21 mouse cellular contexts compared by ENCODE assay signal in genomic region chr10:25280141-25280540, GRCm38 (mm10). TPM values are rescaled to one million over a fixed set of nuclear protein-coding genes. Genes with fewer than 3 reads are reported as not detected.
DNase-seq lines count a peak whose midpoint lies in the region; ATAC-seq and TF ChIP-seq lines count a peak whose summit lies in the region.
"Had no signal": no experiment of that assay in that cellular context is flagged by ENCODE, and none has a peak within 500 bp of the region (broad histone marks: within the 10 kb centered on the region; RNA-seq: fewer than 3 reads in every experiment).

No protein-coding gene starts in this region.

- no peak overlapping the region for H3K9ac ChIP-seq in neural tube, embryonic 15.5 days (replicated peaks)
- H3K9ac ChIP-seq: embryonic facial prominence, embryonic 12.5 days; forebrain, embryonic 13.5 days; limb, embryonic 12.5 days; liver, embryonic 12.5 days had no signal

- no peak for ATAC-seq in neural tube, embryonic 15.5 days (ENCODE audit: low FRiP score)
- ATAC-seq: forebrain, embryonic 13.5 days; inflammation-experienced regulatory T-cells, adult 6 months; liver, embryonic 12.5 days had no signal

- no peaks in the 10 kb centered on the region for H3K4me1 ChIP-seq in neural tube, embryonic 15.5 days
- H3K4me1 ChIP-seq: embryonic facial prominence, embryonic 12.5 days; limb, embryonic 12.5 days had no signal

- peak overlapping the region; percentile 82 for H3K27ac ChIP-seq in layer of hippocampus, adult 2 months
- H3K27ac ChIP-seq in neural tube, embryonic 15.5 days (replicated peaks), result peak overlapping the region; percentile 64
- H3K27ac ChIP-seq: embryonic facial prominence, embryonic 12.5 days; forebrain, embryonic 13.5 days; limb, embryonic 12.5 days; liver, embryonic 12.5 days had no signal

- 67% methylated on average over 5 of the region's 5 CpGs for WGBS in neural tube, embryonic 15.5 days

- H3K36me3 ChIP-seq in neural tube, embryonic 15.5 days, result no peaks in the 10 kb centered on the region
- H3K36me3 ChIP-seq: embryonic facial prominence, embryonic 12.5 days had no signal

- H3K27me3 ChIP-seq in neural tube, embryonic 15.5 days (replicated peaks), result no peaks in the 10 kb centered on the region
- H3K27me3 ChIP-seq: embryonic facial prominence, embryonic 12.5 days; forebrain, embryonic 13.5 days; limb, embryonic 12.5 days; liver, embryonic 12.5 days had no signal

- no peak overlapping the region for H3K4me2 ChIP-seq in neural tube, embryonic 15.5 days
- H3K4me2 ChIP-seq: embryonic facial prominence, embryonic 12.5 days; forebrain, embryonic 13.5 days; limb, embryonic 12.5 days; liver, embryonic 12.5 days; midbrain, embryonic 11.5 days had no signal

- no peak overlapping the region for H3K4me3 ChIP-seq in layer of hippocampus, adult 2 months
- no peak overlapping the region for H3K4me3 ChIP-seq in neural tube, embryonic 15.5 days (replicated peaks)
- H3K4me3 ChIP-seq: embryonic facial prominence, embryonic 12.5 days; erythroblast, embryonic 14.5 days; forebrain, embryonic 13.5 days; limb, embryonic 12.5 days; liver, embryonic 12.5 days had no signal

- no peak for TF ChIP-seq CTCF in layer of hippocampus, adult 2 months (conservative IDR thresholded peaks at IDR 0.05)

- peak; percentile 49 to 54 for DNase-seq in heart, adult 18-20 months
- DNase-seq in heart, adult 11 months, result no peak
- peak in 1 of 2 experiments; percentile 29 for DNase-seq in layer of hippocampus, adult 2 months (ENCODE audit: low spot score in 2 of 2)
- no peak for DNase-seq in layer of hippocampus, adult 9-10 months (ENCODE audit: low spot score)
- no peak for DNase-seq in neural tube, embryonic 10.5 days (ENCODE audit: extremely low spot score, low spot score)
- DNase-seq in ovary, adult 18-20 months (ENCODE audit: low spot score), result no peak
- DNase-seq: B cell, adult 2 months; cerebellum, adult 9-11 months; gastrocnemius, postnatal 36 days; kidney, adult 2 months; kidney, postnatal 25 days; thymus, adult 18-20 months; thymus, postnatal 4 days had no signal

- H3K9me3 ChIP-seq in neural tube, embryonic 15.5 days (replicated peaks), result no peaks in the 10 kb centered on the region
- H3K9me3 ChIP-seq: embryonic facial prominence, embryonic 12.5 days; forebrain, embryonic 13.5 days; limb, embryonic 12.5 days; liver, embryonic 12.5 days had no signal

RNA-seq across cellular contexts. Expression of gene Akap7, which starts 27.5 kb away (rescaled TPM):
- total RNA-seq in heart, adult 18-20 months (2021), result 10 to 100 TPM; 52.6 to 62.5 TPM
- 10 to 100 TPM; 53.2 to 57.8 TPM for total RNA-seq in layer of hippocampus, adult 2 months (2021)
- 49.4 and 53.0 TPM in 2 replicates for polyA plus RNA-seq in neural tube, embryonic 15.5 days (2015; fragmentation: Nextera tagmentation; extraction: Ambion mirVana)

Comparison
In these comparisons a context has a peak if more than half of its experiments do, and no peak if none do; other contexts are left out.
1. DNase-seq: peak in heart, adult 18-20 months (2 of 2); none in heart, adult 11 months (single experiment), layer of hippocampus, adult 9-10 months (single experiment), neural tube, embryonic 10.5 days (single experiment) and ovary, adult 18-20 months (single experiment).